In genomic region chr7:62209117-62209700, GRCm38 (mm10) we compare ENCODE assay signal across 8 mouse cellular contexts.
DNase-seq lines count a peak whose midpoint lies in the region; ATAC-seq and TF ChIP-seq lines count a peak whose summit lies in the region.

No protein-coding gene starts in this region.

- no peak overlapping the region for H3K27ac ChIP-seq in heart, embryonic 14.5 days (replicated peaks in 1 of 2; ENCODE audit: control insufficient read depth in 1 of 2, insufficient read depth in 1 of 2, low read depth in 2 of 2, low read length in 2 of 2)
- no peak overlapping the region for H3K27ac ChIP-seq in forebrain, embryonic 16.5 days (ENCODE audit: low read length)
- H3K27ac ChIP-seq in layer of hippocampus, adult 2 months = peak overlapping the region; percentile 79
- no peak overlapping the region for H3K27ac ChIP-seq in midbrain, embryonic 12.5 days (replicated peaks)

- H3K36me3 ChIP-seq in heart, embryonic 14.5 days (ENCODE audit: control insufficient read depth, insufficient read depth, low read length) = no peaks in the 10 kb centered on the region
- 0 out of 2 replicates have a peak, but pooled peaks cover 6% of the 10 kb centered on the region for H3K36me3 ChIP-seq in forebrain, embryonic 16.5 days (ENCODE audit: control insufficient read depth, insufficient read depth)
- H3K36me3 ChIP-seq in midbrain, embryonic 12.5 days = peaks cover 8% of the 10 kb centered on the region; the same call in 1 of the 2 replicates

- no peaks in the 10 kb centered on the region for H3K4me1 ChIP-seq in heart, embryonic 14.5 days (ENCODE audit: control insufficient read depth in 2 of 2, insufficient read depth in 2 of 2, low read length in 2 of 2)
- H3K4me1 ChIP-seq in forebrain, embryonic 16.5 days (replicated peaks; ENCODE audit: control insufficient read depth, insufficient read depth, low read length) = no peaks in the 10 kb centered on the region
- H3K4me1 ChIP-seq in midbrain, embryonic 12.5 days = no peaks in the 10 kb centered on the region

- WGBS in heart, embryonic 14.5 days = 29% methylated on average over 12 of the region's 12 CpGs
- WGBS in forebrain, embryonic 16.5 days = 28% methylated on average over 12 of the region's 12 CpGs
- 34% methylated on average over 12 of the region's 12 CpGs for WGBS in midbrain, embryonic 12.5 days

- TF ChIP-seq CTCF in layer of hippocampus, adult 2 months (conservative IDR thresholded peaks at IDR 0.05) = peak; percentile 76

- H3K4me2 ChIP-seq in heart, embryonic 14.5 days (ENCODE audit: low read length) = peak overlapping the region; percentile 29
- H3K4me2 ChIP-seq in forebrain, embryonic 16.5 days (ENCODE audit: low read length) = peak overlapping the region; percentile 31
- peak overlapping the region; percentile 32; the same call in 1 of the 2 replicates for H3K4me2 ChIP-seq in midbrain, embryonic 12.5 days (replicated peaks)

- H3K9ac ChIP-seq in heart, embryonic 14.5 days (ENCODE audit: low read length) = peak overlapping the region; percentile 55; the same call in 1 of the 2 replicates
- peak overlapping the region; percentile 63 for H3K9ac ChIP-seq in forebrain, embryonic 16.5 days (replicated peaks; ENCODE audit: low read depth, low read length)
- H3K9ac ChIP-seq in midbrain, embryonic 12.5 days (replicated peaks) = peak overlapping the region; percentile 49; the same call in 1 of the 2 replicates

- H3K4me3 ChIP-seq in heart, embryonic 14.5 days (ENCODE audit: control insufficient read depth in 1 of 2, insufficient read depth in 1 of 2, low read depth in 1 of 2, low read length in 2 of 2) = peak overlapping the region; percentile 25 to 54
- H3K4me3 ChIP-seq in forebrain, embryonic 16.5 days (replicated peaks; ENCODE audit: low read length) = peak overlapping the region; percentile 53
- peak overlapping the region; percentile 57 for H3K4me3 ChIP-seq in layer of hippocampus, adult 2 months
- H3K4me3 ChIP-seq in midbrain, embryonic 12.5 days = peak overlapping the region; percentile 43

- ATAC-seq in heart, embryonic 14.5 days (ENCODE audit: insufficient number of reproducible peaks, insufficient read depth, low FRiP score, low read depth) = no peak
- peak; percentile 98 for ATAC-seq in forebrain, embryonic 16.5 days
- ATAC-seq in midbrain, embryonic 12.5 days (ENCODE audit: low FRiP score, low read depth) = peak; percentile 85

- H3K27me3 ChIP-seq in heart, embryonic 14.5 days (ENCODE audit: control insufficient read depth, insufficient read depth, low read length) = no peaks in the 10 kb centered on the region
- no peaks in the 10 kb centered on the region for H3K27me3 ChIP-seq in forebrain, embryonic 16.5 days (replicated peaks; ENCODE audit: control insufficient read depth, insufficient read depth, low read length)
- no peaks in the 10 kb centered on the region for H3K27me3 ChIP-seq in midbrain, embryonic 12.5 days

- no peaks in the 10 kb centered on the region for H3K9me3 ChIP-seq in heart, embryonic 14.5 days (ENCODE audit: control insufficient read depth, low read length)
- no peaks in the 10 kb centered on the region for H3K9me3 ChIP-seq in forebrain, embryonic 16.5 days (ENCODE audit: control insufficient read depth, low read length)
- no peaks in the 10 kb centered on the region for H3K9me3 ChIP-seq in midbrain, embryonic 12.5 days

- DNase-seq in heart, adult 18-20 months = no peak
- DNase-seq in cerebellum, adult 18-20 months = peak; percentile 43 to 51
- DNase-seq in layer of hippocampus, adult 2 months (ENCODE audit: low spot score in 2 of 2) = peak; percentile 44 to 45
- DNase-seq in testis, postnatal 10 days (ENCODE audit: low spot score) = peak; percentile 50
- no peak for DNase-seq in gastrocnemius, adult 18-20 months (ENCODE audit: low spot score)

Comparison
In these comparisons a context has a peak if more than half of its experiments do, and no peak if none do; other contexts are left out.
1. DNase-seq: peak in cerebellum, adult 18-20 months (2 of 2), layer of hippocampus, adult 2 months (2 of 2) and testis, postnatal 10 days (single experiment); none in heart, adult 18-20 months (0 of 2) and gastrocnemius, adult 18-20 months (single experiment).
2. Peak in every context shown above with its lines, with median percentiles within 50 percentile points of each other: H3K4me2 ChIP-seq, H3K4me3 ChIP-seq and H3K9ac ChIP-seq.